Comparison of ENCODE assay signal across 2 mouse cellular contexts in the genomic region with DNA sequence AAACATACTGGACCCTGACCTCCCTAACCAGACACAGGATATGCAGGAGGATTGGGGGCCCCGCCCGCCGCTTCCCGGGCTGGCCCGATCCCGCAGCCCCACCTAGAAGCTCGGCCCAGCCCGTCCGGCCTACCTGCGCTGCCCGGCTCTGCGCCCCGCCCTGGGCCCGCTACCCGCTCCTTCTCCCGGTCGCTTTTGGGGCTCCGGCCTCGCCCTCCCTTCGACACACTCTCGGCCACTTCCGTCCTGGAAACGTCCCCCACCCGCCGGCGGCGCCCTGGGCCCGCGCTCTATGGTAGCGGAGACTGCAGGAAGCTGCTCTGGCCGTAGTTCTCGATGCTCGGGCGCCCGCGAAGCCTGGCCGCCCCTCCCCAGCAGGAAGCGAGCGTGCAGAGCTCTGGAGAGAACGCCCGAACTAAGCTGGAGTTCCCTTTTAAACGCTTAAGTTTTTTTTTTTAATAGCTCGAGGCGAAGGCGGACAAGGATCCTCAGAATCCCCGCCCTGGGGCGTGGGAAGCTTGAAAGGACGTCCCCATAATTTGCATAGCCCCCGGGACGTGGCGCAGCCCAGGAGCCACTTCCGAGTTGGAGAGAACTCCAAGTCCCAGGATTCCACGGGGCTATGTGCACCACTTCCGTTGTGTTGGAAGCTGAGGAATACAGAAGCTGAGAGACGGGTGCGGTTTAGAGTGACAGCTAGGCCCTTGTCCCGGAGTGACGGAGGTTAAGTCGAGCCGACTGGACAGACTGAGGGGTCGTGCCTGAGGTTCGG.
TF ChIP-seq lines count a peak whose summit lies in the region.

A gene (plus strand): TSS at position 336 of the 772 bp plus-strand sequence.
A gene (minus strand): TSS at position 695 of the 772 bp plus-strand sequence.

TF ChIP-seq in C2C12, 6 proteins besides CTCF, POLR2A, EP300 and RAD21 (continued from another document):
- TF ChIP-seq USF1 (IDR thresholded peaks at IDR 0.05; ENCODE audit: low read depth) (no peak), FOSL1 (IDR thresholded peaks at IDR 0.05; ENCODE audit: insufficient read depth, low read length, poor library complexity, severe bottlenecking) (no peak), CEBPB (IDR thresholded peaks at IDR 0.05; ENCODE audit: low read depth) (no peak)

TF ChIP-seq in myocyte, 11 proteins besides CTCF, POLR2A, EP300 and RAD21 (continued from another document):
- no peak for TF ChIP-seq SRF (IDR thresholded peaks at IDR 0.05; ENCODE audit: control insufficient read depth, insufficient read length, low read depth)
- TF ChIP-seq REST (IDR thresholded peaks at IDR 0.05; ENCODE audit: insufficient read depth, insufficient read length), result no peak
- no peak for TF ChIP-seq CEBPB (IDR thresholded peaks at IDR 0.05; ENCODE audit: insufficient read depth, poor library complexity, severe bottlenecking)
- no peak for TF ChIP-seq TCF12 (IDR thresholded peaks at IDR 0.05; ENCODE audit: insufficient read depth, poor library complexity, severe bottlenecking)
- TF ChIP-seq E2F4 (IDR thresholded peaks at IDR 0.05; ENCODE audit: insufficient read depth), result no peak
- TF ChIP-seq MYOG (IDR thresholded peaks at IDR 0.05; ENCODE audit: control insufficient read depth in 1 of 3, insufficient read depth in 1 of 3, insufficient read length in 2 of 3, low read depth in 2 of 3), result peak in 1 of 3 experiments; percentile 40
- no peak for TF ChIP-seq MAX (IDR thresholded peaks at IDR 0.05; ENCODE audit: low read depth)
- TF ChIP-seq TCF3 (IDR thresholded peaks at IDR 0.05; ENCODE audit: insufficient read length, low read depth), result no peak
- no peak for TF ChIP-seq USF1 (IDR thresholded peaks at IDR 0.05; ENCODE audit: low read depth)
